Mouse (Mus musculus) thymus, postnatal 25 days (tissue): Measurements from ENCODE around the gene Prune1.

ENCODE experiments used
- DNase-seq: peaks from one replicate; pipeline ENCODE4 v3.0.0; 2022

Prune1 gene

DNA sequence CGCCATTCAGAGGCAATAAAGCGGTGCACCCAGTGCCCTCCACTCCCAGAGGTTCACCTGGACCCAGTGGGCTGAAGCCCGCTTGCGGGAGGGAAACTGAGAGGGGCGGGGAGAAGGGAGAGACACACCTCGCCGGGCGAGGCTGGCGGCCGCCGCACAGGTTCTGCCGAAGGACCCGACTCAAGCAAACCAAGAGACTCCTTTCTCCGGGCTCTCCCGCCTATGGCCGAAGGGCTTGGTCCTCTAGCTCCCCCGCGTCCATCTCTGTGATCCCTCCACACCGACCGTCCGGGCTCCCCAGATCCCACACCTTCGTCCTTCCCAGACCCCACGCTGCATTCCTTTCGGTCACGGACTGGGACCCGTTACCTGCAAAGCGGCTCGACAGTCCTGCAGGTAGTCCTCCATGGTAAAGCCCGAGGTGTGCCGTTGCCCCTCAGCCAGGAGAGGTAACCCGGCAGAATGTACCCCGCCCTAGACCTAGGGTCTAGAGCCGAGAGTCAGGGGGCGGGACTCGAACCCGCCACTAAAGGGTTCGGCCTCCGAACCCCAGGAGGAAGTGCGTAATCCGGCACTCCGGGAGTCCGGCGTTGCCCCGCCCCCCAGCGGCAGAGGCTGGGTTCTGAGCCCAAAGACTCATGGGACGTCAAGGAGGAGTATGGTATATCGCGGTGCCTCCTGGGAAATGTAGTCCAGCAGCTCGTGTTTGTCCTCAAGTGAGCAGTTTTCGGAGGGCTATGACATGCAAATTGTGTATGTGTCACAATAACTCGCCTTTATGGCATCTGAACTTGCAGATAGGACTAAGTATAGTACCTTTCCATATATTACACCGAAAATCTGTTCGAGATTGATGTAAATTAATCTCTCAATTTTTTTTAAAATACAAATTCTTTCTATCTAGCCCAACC is at the start of gene Prune1, which contains the start of gene Mindy1:
Gene Prune1 (minus strand): TSS at position 861 of the 911 bp plus-strand sequence.
Gene Mindy1 (plus strand): TSS at position 130 of the 911 bp plus-strand sequence.
- DNase-seq = peak; percentile 99

DNA sequence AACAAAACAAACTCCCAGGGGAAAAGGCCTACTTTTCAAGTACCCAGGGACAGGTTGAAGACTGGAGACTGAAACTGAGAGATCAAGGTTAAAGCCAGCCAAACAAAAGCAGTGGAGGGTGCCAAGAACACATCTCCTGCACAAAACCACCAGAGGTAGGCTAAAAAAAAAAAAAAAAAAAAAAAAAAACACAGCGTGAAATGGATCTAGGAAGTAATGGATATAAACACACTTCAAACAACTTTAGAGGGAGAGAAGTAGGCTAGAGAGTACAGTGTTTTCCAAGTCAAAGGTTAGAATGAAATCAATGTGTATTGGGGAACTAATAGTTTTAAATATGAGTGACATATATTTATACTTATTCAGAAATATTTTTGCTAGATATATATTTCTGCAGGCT is 49.7 kb upstream of the Prune1 start:
- DNase-seq = no peak

DNA sequence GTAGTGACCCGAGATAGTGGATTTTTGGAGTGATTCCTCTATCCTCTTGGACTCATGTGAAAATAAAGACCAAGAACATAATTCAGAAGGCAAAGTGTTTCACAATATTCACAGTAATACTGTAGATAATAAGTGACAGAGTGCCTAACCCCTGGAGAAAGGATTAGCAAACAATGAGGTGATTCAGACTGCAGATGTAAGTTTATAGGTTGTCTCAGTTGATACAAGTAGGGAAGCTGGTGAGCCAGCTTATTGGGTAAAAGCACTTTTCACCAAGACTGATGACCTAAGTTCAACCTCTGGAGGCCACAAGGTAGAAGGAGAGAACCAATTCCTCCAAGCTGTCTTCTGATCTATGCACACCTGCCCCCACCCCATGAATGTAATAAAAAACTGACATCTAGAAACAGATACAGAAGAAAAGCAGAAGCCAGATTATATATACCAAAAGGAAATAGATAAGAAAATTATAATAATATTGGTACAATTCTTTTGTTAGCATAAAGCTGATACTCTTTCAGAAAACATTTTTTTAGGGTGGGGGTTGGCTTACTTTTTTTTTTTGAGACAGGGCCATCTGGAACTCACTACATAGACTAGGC is 47.0 kb upstream of the Prune1 start:
- no peak for DNase-seq

DNA sequence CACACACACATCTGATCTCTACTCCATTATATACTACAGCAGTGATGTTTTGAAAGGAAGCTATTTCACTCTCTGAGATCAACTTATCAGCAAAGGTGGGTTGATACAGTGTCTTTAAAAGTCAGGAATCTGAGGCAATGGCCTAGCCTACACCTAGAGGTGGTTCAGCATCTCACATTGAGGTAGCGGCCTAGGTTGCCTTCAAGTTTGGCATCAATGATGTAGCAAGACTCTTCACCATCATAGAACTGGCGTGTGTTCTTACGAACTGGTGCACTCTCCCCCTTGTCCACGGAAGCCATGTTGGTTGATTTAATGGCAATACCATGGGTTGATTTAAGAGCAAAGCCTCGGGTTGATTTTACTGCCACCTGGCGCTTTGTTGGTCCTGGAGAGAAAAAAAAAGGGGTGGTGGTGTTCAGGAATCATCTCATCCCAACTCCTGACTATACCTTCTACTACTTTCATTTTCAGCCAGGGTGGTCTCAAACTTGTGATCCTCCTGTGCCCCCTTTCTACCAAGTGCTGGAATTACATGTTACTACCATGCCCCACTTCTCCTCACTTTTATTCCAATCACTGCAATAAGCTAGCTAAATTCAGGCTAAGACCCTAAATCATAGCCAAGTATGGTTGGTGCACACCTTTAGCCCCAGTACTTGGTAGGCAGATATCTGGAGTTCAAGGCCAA is 42.7 kb upstream of the Prune1 start:
- no peak for DNase-seq

DNA sequence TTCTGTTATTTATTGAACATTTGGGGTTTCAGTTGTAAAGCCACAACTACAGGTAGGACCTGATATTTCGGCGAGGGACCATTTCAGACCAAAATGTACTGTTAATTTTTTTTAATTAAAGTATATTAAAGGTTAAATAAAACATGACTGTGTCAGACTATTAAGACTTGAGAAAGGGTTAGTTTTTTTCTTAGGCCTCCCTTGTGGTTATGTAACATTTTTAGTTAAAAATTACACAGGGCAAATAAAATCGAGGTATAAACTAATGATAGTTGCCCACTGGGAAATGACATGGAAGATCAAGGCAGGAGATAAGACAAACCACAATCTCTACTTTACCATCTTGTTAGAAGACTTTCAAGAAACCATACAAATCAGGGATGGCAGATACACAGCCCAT is 41.6 kb upstream of the Prune1 start:
- no peak for DNase-seq

DNA sequence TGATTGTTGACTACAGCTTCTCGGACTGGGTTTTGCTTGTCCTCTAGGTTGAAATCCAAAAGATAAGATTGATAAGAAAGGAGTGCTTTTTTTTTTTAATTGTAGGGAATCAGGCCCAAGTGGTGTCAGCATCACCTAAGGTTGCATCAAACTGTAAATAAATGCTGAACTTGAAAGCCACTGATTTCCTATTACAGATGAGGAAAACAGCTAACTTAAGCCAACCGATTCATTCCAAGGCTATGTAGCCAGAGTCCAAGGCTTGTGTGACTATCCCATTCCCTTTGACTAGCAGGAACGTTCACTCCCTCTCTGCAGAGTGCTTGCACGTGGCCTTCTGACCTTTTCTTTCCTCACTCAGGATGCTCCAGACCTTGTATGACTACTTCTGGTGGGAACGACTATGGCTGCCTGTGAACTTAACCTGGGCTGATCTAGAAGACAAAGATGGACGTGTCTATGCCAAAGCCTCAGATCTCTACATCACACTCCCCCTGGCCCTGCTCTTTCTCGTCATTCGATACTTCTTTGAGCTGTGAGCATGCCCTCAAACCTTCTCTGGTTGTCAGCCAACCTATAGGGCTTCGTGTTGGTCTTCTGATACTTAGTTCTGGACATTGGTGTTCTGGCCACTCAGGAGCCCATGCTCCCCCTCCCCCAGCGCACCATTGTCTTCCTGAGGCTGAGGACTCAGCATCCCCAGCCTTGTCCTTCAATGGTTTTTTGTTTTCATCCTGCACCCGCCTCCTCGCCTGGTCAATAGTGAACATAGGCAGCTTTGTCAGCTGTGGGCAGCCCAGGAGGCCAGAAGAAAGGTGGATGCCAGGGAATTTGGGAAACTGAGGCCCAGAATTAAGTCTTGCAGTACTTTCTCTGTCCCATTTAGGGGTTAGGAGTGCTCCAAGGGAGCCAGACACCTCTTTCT is 38.1 kb upstream of the Prune1 start:
- DNase-seq = no peak

DNA sequence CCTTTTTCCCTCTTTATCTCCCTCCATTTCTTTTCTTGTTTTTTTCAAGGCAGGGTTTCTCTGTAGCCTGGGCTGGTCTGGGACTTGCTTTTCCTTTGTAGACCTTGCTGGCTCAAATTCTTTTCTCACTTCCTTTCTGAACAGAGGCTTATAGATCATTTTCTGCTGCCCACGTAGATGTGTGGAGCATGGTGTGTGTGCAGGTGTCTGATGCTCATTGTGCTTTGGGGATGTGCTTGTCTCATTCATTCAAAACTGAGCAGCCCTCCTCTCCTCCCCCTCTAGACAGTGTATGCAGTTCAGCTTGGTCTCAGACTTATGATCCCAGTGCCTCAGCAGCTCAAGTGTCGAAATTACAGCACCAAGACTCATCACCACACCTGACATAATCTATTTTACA is 37.2 kb upstream of the Prune1 start:
- DNase-seq = no peak

DNA sequence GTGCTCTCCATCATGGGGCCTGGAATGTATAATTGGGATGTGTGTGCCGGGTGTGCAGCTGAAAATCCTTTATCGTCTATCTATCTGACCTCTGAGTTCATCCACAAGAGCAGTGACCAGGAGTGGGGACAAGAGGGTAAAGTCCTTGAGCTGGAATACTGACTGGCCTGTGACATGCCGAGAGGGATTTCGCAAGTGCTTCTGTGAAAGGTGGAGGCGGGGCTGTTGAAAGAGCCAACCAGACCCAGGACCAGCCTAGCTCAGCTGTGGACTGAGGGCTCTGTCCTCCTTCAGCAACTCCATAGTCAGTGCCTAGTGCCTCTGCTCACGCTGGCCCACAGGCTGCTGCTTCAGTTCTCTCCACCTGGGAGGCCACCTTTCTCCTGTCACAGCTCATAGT is 36.7 kb upstream of the Prune1 start:
- no peak for DNase-seq

DNA sequence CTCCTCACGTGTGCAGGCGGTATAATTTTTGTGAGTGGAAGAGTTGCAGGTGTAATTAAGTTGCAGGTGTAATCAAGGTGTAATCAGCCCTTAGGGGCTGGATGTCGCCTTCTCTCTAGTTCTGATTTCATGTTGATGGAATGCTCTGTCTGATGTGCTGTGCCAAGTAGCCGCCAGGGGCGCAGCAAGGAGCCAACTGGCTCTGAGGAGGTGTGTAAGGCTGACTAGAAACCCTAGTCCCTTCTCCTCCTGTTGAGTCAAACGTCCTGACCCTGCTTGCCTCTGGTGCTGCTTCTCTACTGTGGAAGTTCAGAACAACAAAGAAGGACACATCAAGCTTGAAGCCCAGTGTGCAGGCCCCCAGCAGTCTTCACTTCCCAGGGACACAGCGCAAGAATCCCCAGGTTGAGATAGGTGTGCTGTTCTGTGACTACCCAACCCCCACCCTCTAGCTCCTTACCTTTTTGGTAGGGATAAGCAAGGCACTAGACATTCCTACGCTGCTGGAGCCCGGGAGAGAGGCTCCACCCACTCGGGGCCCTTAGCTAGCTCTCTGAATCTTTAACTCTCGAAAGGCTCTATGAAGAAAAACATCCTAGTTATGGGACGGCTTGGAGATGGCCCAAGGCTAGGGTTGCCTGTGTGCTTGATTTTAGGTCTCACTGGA is 35.7 kb upstream of the Prune1 start:
- peak; percentile 74 for DNase-seq

DNA sequence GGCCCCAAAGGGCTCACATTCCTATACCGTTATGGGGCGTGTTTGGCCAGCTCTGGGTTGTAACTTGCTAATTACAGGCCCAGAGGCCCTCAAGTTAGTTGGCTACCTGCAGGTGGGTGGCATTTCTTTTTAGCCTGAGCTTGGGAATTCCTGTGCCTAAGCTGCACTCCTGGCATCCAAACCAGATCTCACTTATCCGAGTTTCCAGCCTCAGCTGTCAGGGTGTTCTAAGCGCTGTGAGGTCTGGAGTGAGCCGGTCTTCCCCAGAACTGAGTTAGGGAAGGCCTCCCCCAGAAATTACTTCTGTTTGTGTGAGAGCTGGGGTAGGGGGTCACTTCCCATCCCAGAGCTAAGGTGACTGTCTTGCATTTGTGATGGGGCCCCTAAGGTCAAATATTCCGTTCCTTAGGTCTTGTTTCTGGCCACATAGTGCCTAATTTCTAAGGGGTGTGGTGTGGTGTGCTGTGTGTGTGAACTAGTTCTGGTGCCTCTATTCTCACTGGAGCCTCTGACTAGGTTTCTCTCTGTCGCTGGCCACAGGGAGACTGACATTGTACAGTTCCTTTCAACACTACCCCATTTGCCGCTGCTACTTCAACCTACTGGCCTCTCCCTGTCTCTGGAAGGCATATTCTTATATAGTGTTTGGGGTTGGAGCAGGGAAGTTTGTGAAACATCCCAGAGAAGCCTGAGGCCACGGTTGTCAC is 34.1 kb upstream of the Prune1 start:
- DNase-seq = no peak

DNA sequence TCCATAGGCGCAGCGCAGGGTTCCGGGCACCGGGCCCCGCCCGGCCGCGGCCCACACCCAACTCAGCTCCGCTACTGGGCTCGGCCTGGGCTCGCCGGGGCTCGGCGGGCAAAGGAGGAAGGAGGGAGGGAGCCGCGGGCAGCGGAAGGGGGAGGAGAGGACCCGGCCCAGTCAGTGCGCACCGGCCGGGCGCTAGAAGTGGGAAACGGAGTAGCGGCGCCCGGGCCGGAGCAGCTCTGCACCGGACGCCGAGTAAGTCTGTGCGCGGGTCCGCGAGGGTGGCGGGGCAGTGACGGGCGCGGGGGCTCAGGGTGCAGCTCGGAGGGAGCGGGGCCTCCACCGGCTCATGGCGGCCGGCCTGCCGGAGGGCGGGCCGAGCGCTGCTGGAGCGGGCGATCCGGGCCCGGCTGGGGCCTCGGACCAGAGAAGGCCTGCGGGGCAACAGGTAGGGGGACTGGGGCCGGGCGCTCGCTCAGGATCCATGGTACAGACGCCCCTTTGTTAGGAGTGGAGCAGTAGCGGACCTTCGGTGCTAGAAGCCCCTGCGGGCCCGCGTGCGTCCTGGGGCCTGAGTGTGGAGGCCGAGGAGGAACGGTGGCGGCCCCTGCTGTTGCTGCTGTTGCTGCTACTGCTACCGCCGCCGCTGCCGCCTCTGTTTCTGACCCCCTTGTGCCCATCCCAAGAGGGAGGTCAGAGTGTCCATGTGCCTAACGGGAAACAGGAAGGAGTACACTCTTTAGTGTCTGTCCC is 33.4 kb upstream of the Prune1 start:
- peak; percentile 94 for DNase-seq

DNA sequence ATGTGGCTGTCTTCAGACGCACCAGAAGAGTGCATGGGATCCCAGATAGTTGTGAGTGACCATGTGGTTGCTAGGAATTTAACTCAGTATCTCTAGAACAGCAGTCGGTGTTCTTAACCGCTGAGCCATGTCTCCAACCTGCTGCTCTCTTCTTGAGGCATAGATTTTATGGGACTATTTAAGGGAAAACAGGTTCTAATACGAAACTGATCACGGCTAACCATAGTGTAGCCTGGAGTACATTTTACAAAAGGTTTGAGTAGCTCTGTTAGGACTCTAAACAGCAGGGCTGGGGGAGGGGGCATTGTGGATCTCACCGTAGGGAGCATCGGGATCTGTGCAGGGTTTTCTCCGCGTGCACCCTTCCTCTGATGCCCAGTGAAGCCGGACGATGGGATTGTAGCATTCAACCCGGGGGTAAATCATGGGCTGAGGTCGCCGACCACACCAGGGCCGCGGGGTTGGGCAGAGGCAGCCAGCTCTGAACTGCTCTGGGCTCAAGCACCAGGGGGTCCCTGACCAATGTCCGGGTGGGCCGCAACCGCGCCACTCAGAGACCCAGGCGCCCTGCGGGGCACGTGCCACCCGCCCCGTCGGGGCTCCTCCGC is 32.7 kb upstream of the Prune1 start, which contains the start of gene Cers2:
Gene Cers2 (plus strand): TSS at position 306 of the 608 bp plus-strand sequence.
- DNase-seq = no peak

DNA sequence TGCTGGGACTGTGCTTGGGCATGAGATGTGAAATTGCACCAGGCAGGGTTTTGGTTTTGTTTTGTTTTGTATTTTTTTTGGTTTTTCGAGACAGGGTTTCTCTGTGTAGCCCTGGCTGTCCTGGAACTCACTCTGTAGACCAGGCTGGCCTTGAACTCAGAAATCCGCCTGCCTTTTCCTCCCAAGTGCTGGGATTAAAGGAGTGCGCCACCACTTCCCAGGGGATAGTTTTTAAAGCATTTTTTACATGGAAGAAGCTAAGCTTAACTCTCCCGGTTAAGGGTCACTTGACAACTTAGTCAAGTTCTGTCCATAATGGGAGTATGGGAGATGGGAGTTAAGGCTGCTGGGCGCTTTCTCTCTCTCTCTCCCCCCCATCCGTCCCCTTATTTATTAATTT is 32.2 kb upstream of the Prune1 start:
- DNase-seq = no peak

DNA sequence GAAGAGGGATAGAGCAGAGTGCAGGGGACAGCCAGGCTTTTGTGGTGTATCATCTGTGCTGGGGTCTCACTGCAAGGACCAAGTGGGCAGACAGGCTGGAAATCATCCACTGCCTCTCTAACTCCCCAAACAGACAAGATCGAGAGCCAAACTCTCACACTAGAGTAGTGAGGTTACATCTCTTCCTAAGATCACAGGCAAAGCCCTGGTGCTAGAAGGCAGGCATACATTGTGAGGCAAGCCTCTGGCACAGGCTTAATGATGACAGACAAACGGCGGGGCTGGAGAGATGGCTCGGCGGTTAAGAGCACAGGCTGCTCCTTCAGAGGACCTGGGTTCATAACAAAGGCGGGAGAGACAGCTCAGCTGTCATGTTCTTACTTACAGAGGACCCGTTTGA is 31.6 kb upstream of the Prune1 start:
- no peak for DNase-seq

DNA sequence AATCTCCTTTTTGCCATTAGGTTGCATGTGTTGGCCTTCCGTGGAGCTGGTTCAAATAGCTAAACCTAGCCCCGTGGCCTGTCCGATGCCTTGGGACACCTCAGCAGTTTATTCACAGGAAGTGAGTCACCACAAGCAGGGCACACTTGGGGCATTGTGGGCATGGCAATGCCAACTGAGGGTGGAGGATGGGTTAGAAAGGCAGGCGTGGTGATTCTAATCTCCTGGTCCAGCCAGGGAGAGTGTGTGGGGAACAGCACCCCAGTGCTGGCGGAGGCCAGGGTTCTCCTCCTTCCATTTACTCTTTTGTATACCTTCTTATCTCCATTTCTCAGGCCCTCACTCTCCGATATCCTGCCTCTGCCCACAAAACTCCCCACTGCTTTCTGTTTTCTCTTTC is 30.7 kb upstream of the Prune1 start:
- no peak for DNase-seq

DNA sequence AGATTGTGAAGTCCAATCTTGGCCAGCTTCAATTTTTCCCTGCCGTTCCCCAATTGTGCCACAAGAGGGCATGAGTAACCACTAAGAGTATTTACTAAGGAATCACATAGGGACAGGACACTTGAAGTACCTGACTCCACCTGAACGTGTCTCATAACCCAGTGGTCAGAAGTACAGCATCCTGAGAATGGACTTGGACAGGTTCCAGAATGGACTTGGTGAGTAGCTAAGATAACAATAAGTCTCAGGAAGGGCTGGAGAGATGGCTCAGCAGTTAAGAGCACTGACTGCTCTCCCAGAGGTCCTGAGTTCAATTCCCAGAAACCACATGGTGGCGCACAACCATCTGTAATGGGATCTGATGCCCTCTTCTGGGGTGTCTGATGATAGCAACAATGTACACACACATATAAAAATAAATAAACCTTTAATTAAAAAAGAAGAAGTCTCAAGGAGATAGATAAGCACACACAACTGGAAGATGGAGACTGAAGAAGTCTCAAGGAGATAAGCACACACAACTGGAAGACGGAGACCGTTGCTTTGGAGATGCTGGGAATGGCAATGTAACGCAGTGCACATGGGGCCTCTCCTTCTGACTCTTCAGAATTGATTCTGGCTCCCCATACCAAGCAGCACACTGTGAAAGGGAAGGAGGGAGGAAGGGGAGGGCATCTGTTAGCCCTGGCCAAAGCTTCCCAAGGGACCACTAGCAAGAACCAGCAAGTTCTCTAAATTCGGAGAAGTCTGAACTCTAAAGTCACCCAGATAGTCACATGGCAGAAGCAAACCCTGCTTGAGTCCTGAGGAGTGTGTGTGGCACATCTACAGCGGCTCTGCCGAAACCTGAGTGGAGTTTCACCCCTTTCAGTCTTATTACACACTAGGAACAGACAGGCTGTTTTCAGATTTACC is 29.3 kb upstream of the Prune1 start:
- DNase-seq = peak; percentile 66

DNA sequence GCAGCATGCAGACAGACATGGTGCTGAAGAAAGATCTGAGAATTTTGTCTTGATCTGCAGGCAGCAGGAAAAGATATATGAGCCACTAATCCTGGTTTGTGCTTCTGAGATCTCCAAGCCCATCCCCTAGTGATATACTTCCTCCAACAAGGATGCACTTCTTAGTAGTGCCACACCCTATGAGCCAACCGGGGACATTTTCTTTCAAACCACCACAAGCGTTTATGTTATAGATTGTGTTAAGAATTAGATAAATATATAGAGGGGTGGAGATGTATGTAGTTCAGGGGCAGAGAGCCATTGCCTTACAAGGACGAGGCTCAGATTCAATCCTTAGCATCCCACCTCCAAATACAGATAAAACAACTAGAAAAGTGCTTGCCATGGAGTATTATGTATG is 28.6 kb upstream of the Prune1 start:
- DNase-seq = no peak

DNA sequence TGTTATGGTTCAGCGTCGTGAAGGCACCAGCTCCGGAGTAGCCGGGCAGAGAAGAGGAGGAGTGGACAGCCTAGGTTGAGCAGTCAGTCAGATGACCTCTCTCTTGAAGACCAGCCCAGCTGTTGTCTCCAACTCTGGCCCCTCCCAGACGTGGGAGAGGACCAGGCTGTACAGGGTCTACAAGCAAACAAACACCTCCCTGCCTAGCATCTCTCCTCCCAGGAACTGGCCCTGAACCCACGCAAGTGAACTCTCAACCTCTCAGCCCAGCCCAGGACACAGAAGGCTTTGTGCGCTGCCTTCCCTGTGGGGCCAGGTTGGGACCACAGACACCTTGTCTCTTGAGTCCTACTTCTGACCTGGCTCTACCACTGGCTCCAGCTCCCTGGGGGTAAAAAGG is 25.2 kb upstream of the Prune1 start, which contains the start of gene Anxa9:
Gene Anxa9 (minus strand): TSS at position 77 of the 400 bp plus-strand sequence.
- DNase-seq = no peak

DNA sequence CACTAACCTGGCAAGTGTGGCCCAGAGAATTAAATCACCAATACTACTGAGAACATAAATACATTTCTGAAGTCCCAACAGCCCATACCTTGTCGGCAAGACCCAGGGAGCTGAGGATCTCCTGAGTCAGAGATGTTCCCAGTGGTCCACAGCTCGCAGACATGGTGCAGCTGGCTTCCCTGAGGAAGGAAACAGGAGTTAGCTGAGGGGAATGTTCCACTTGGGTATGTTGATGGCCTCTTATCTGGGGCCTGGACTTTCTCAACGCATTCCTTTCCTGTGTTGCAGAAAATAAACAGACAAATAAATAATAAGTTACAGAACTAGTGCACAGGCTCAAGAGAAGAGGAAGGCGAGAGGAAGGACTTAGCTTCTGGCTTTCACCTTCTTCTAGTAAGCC is 24.4 kb upstream of the Prune1 start:
- DNase-seq = no peak
